Mouse (Mus musculus): ENCODE data around the gene Acot13.

GRCm38 (mm10) chr13:24791349-24791748 lies 40.0 kb downstream of the Acot13 start:
- TF ChIP-seq GATA1 (IDR thresholded peaks at IDR 0.05; ENCODE audit: borderline replicate concordance, low read length), result no peak
- TF ChIP-seq FLI1 (IDR thresholded peaks at IDR 0.05; ENCODE audit: low read length), result no peak
